Mouse (Mus musculus): ENCODE measurements at regions not wholly inside any gene's neighbourhood (a gene's known extent, or its start where the extent isn't known, plus 50 kb on each side); places are given as distances from the start of the nearest gene placed in this dataset.

- H3K4me1 ChIP-seq: no peaks in the 10 kb centered on the region
- H3K9me3 ChIP-seq: peaks cover 10% of the 10 kb centered on the region
- TF ChIP-seq GATA1 (IDR thresholded peaks at IDR 0.05; ENCODE audit: borderline replicate concordance, low read length) (no peak), FLI1 (IDR thresholded peaks at IDR 0.05; ENCODE audit: low read length) (no peak)
- no peaks in the 10 kb centered on the region for H3K27me3 ChIP-seq (replicated peaks)
- H3K36me3 ChIP-seq (replicated peaks; ENCODE audit: low read length): no peaks in the 10 kb centered on the region
- no peak overlapping the region for H3K4me3 ChIP-seq (replicated peaks)
These were observed 217.6 kb upstream of the Daam1 start for GRCm38 (mm10) chr12:71613326-71613725.

GRCm38 (mm10) chr12:71614945-71615344 is 215.9 kb upstream of the Daam1 start:
- Histone ChIP-seq H3K9me3 (peaks cover 10% of the 10 kb centered on the region), H3K36me3 (replicated peaks; ENCODE audit: low read length) (no peaks in the 10 kb centered on the region), H3K4me1 (no peaks in the 10 kb centered on the region), H3K4me3 (replicated peaks) (no peak overlapping the region), H3K27me3 (replicated peaks) (no peaks in the 10 kb centered on the region)
- TF ChIP-seq FLI1 (IDR thresholded peaks at IDR 0.05; ENCODE audit: low read length) (no peak), GATA1 (IDR thresholded peaks at IDR 0.05; ENCODE audit: borderline replicate concordance, low read length) (no peak)

DNA sequence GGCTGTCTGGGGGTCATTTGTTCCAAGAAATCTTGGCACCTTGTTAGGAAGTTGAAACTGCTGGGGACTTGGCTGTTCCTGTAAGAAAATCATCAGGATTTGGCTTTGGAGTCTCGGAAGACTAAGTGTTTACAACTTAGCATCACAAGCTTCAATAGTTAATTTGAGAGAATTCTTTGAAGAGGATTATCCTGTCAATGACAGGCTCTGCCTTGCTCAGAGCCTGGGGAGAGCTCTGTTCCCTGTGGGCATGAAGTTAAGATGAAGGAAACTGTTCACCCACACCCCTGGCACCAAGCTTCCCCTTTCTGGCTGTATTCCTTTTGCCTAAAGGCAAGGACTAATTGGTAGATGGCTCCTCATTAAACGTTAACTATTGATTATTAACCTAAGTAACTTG is 215.5 kb upstream of the Daam1 start:
- no peak for TF ChIP-seq FLI1 (IDR thresholded peaks at IDR 0.05; ENCODE audit: low read length)
- no peak for TF ChIP-seq GATA1 (IDR thresholded peaks at IDR 0.05; ENCODE audit: borderline replicate concordance, low read length)
- Histone ChIP-seq H3K9me3 (peaks cover 10% of the 10 kb centered on the region), H3K36me3 (replicated peaks; ENCODE audit: low read length) (no peaks in the 10 kb centered on the region), H3K27me3 (replicated peaks) (no peaks in the 10 kb centered on the region), H3K4me3 (replicated peaks) (no peak overlapping the region), H3K4me1 (no peaks in the 10 kb centered on the region)

DNA sequence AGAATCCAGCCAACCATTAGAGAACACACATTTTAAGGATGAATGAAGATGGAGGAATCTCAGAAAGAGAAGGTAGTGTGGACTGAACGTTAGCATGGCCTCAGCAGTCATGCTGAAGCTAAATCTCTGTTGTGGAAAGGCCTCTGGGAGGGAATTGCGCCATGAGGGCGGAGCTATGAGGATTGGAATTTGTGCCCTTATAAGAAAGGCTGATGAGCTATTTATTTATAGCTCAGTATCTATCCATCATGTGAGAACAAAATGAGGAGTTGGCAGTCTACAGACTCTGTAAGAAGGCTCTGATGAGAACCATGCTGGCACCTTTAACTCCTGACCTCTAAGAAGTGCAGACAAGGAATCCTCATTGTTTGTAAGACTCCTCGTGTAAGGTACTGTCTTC is 214.8 kb upstream of the Daam1 start:
- Histone ChIP-seq H3K4me3 (replicated peaks) (no peak overlapping the region), H3K36me3 (replicated peaks; ENCODE audit: low read length) (no peaks in the 10 kb centered on the region), H3K27me3 (replicated peaks) (no peaks in the 10 kb centered on the region), H3K9me3 (peaks cover 7% of the 10 kb centered on the region; the same call in 1 of the 2 replicates), H3K4me1 (no peaks in the 10 kb centered on the region)
- TF ChIP-seq GATA1 (IDR thresholded peaks at IDR 0.05; ENCODE audit: borderline replicate concordance, low read length) (no peak), FLI1 (IDR thresholded peaks at IDR 0.05; ENCODE audit: low read length) (no peak)

DNA sequence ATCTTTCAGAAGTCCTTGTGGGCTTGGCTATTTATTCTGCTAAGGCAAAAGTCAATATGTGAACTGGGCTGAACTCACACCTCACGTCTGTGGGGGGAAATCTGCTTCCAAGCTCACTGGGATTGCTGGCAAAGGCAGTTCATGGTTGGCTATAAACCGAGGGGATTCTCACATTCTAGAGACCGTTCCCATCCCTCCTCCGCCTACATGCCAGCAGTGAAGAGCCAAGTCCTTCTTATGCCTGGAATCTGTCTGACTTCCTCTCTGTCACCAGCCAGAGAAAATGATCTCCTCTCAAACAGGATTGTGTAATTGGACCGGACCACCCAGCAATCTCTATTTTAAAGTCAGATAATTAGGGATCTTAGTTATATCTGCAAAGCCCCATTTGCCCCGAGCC is 212.4 kb upstream of the Daam1 start:
- Histone ChIP-seq H3K27me3 (replicated peaks) (no peaks in the 10 kb centered on the region), H3K4me3 (replicated peaks) (no peak overlapping the region), H3K36me3 (replicated peaks; ENCODE audit: low read length) (no peaks in the 10 kb centered on the region), H3K9me3 (peaks cover 7% of the 10 kb centered on the region; the same call in 1 of the 2 replicates), H3K4me1 (no peaks in the 10 kb centered on the region)
- no peak for TF ChIP-seq FLI1 (IDR thresholded peaks at IDR 0.05; ENCODE audit: low read length)
- no peak for TF ChIP-seq GATA1 (IDR thresholded peaks at IDR 0.05; ENCODE audit: borderline replicate concordance, low read length)

- TF ChIP-seq FLI1 (IDR thresholded peaks at IDR 0.05; ENCODE audit: low read length): no peak
- no peak for TF ChIP-seq GATA1 (IDR thresholded peaks at IDR 0.05; ENCODE audit: borderline replicate concordance, low read length)
- no peaks in the 10 kb centered on the region for H3K4me1 ChIP-seq
- peaks cover under 1% of the 10 kb centered on the region for H3K27me3 ChIP-seq (replicated peaks)
These were observed 211.9 kb upstream of the Daam1 start for GRCm38 (mm10) chr12:71618956-71619355.

GRCm38 (mm10) chr12:71619561-71619960 is 211.3 kb upstream of the Daam1 start:
- H3K4me1 ChIP-seq: no peaks in the 10 kb centered on the region
- H3K9me3 ChIP-seq: peaks cover 7% of the 10 kb centered on the region; the same call in 1 of the 2 replicates
- TF ChIP-seq FLI1 (IDR thresholded peaks at IDR 0.05; ENCODE audit: low read length): no peak
- TF ChIP-seq GATA1 (IDR thresholded peaks at IDR 0.05; ENCODE audit: borderline replicate concordance, low read length): no peak
- H3K4me3 ChIP-seq (replicated peaks): no peak overlapping the region
- peaks cover 2% of the 10 kb centered on the region for H3K27me3 ChIP-seq (replicated peaks)
- H3K36me3 ChIP-seq (replicated peaks; ENCODE audit: low read length): no peaks in the 10 kb centered on the region

More at GRCm38 (mm10) chr12:71618956-71619355, 211.9 kb upstream of the Daam1 start:
- Histone ChIP-seq H3K4me3 (replicated peaks) (no peak overlapping the region), H3K36me3 (replicated peaks; ENCODE audit: low read length) (no peaks in the 10 kb centered on the region), H3K9me3 (peaks cover 7% of the 10 kb centered on the region; the same call in 1 of the 2 replicates)

DNA sequence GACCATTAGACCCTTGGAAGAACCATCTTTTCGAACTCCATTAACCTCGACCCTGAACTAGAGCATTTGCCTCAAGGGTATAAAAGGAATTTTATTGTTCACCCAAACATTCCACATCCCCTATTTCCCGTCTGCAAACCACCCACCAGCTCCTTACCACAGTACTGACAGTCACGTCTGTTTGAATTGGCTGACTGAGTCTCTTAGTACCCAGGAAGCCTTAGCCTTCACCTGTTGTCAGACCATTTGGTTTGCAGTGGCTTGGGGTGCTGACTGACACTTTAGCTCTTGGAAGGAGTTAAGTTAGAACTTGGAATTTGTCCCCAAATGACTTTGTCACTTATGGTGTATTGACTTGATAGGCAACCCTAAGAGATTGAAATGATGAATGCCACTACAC is 209.3 kb upstream of the Daam1 start:
- Histone ChIP-seq H3K27me3 (replicated peaks) (peaks cover 2% of the 10 kb centered on the region), H3K4me3 (replicated peaks) (no peak overlapping the region), H3K36me3 (replicated peaks; ENCODE audit: low read length) (no peaks in the 10 kb centered on the region), H3K4me1 (peaks cover 5% of the 10 kb centered on the region), H3K9me3 (peaks cover 7% of the 10 kb centered on the region; the same call in 1 of the 2 replicates)
- TF ChIP-seq GATA1 (IDR thresholded peaks at IDR 0.05; ENCODE audit: borderline replicate concordance, low read length) (no peak), FLI1 (IDR thresholded peaks at IDR 0.05; ENCODE audit: low read length) (no peak)

- 0 out of 2 replicates have a peak, but pooled peaks cover 2% of the 10 kb centered on the region for H3K9me3 ChIP-seq
These were observed 208.1 kb upstream of the Daam1 start for GRCm38 (mm10) chr12:71622761-71623160.

GRCm38 (mm10) chr12:71623271-71623670 is 207.6 kb upstream of the Daam1 start:
- Histone ChIP-seq H3K27me3 (replicated peaks) (peaks cover 8% of the 10 kb centered on the region), H3K4me3 (replicated peaks) (no peak overlapping the region), H3K4me1 (peaks cover 16% of the 10 kb centered on the region), H3K36me3 (replicated peaks; ENCODE audit: low read length) (no peaks in the 10 kb centered on the region), H3K9me3 (no peaks in the 10 kb centered on the region)
- TF ChIP-seq FLI1 (IDR thresholded peaks at IDR 0.05; ENCODE audit: low read length) (no peak), GATA1 (IDR thresholded peaks at IDR 0.05; ENCODE audit: borderline replicate concordance, low read length) (no peak)

More at GRCm38 (mm10) chr12:71622761-71623160, 208.1 kb upstream of the Daam1 start:
- Histone ChIP-seq H3K4me3 (replicated peaks) (no peak overlapping the region), H3K36me3 (replicated peaks; ENCODE audit: low read length) (no peaks in the 10 kb centered on the region), H3K27me3 (replicated peaks) (peaks cover 8% of the 10 kb centered on the region), H3K4me1 (peaks cover 16% of the 10 kb centered on the region)
- TF ChIP-seq FLI1 (IDR thresholded peaks at IDR 0.05; ENCODE audit: low read length): no peak

DNA sequence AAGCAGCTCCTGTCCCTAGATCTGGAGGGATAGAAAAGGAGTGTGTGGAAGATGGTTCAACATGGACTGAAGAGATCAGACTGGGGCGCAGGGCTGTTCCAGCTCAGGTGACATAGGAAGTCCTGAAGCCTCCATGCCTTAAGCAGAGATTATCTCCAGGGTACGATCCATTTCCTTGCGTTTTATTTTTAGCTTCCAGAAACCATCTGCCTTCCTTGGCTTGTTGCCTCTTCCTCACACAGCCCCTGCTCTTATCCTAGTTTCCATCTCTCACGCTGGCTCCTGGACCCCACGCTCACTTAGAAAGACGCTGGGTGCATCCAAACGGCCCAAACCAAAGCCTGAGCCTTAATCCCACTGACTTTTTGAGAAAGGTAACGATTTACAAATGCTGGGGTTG is 206.8 kb upstream of the Daam1 start:
- H3K36me3 ChIP-seq (replicated peaks; ENCODE audit: low read length): no peaks in the 10 kb centered on the region
- peaks cover 8% of the 10 kb centered on the region for H3K27me3 ChIP-seq (replicated peaks)
- peaks cover 16% of the 10 kb centered on the region for H3K4me1 ChIP-seq
- H3K4me3 ChIP-seq (replicated peaks): no peak overlapping the region
- TF ChIP-seq FLI1 (IDR thresholded peaks at IDR 0.05; ENCODE audit: low read length) (no peak), GATA1 (IDR thresholded peaks at IDR 0.05; ENCODE audit: borderline replicate concordance, low read length) (no peak)
- no peaks in the 10 kb centered on the region for H3K9me3 ChIP-seq
